Mouse (Mus musculus): ENCODE measurements around the gene Wfdc2. TPM values are rescaled to one million over a fixed set of nuclear protein-coding genes. Genes with fewer than 3 reads are reported as not detected.
A peak's percentile ranks its signal among the peaks of the same experiment; 100 is the strongest.
"Not testable (repeated sequence)": the region's sequence is repeated elsewhere in the genome, so short reads cannot be mapped to it uniquely, and the experiment has no call there.

The Wfdc2 gene
- polyA plus RNA-seq, 1 experiment = 0.87 TPM

DNA sequence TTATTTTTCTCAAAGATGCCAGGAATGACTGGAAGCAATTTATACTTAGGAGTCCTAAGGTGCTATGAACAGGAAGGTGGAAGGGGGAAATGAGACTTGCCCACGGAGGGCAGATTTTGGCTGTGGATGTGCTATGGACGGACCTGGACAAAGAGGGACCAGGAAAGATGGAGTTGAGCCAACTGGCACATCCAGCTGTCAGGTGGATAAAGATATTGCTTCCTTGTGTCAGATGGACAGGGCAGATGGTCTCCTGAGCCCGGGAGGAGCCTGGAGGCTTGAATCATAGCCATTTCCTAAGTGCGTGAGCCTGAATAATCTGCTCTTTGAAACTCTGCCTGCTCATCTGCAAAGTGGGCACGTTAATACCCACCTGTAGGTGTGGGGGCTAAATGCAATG, 2.1 kb downstream of the Wfdc2 start:
- H3K27ac ChIP-seq (ENCODE audit: insufficient read depth, low read length) = no peak overlapping the region
- no peak for DNase-seq
- H3K4me1 ChIP-seq (ENCODE audit: control insufficient read depth, insufficient read depth, low read length) = no peaks in the 10 kb centered on the region; the same call in 1 of the 2 replicates
- no peak overlapping the region for H3K4me3 ChIP-seq (replicated peaks; ENCODE audit: insufficient read depth, low read depth, low read length)
- TF ChIP-seq POLR2A (IDR thresholded peaks at IDR 0.05; ENCODE audit: borderline replicate concordance, insufficient read depth, low read length) (no peak), CTCF (IDR thresholded peaks at IDR 0.05; ENCODE audit: borderline replicate concordance, insufficient read depth, low read depth, low read length) (no peak)
- H3K27me3 ChIP-seq (ENCODE audit: control insufficient read depth, insufficient read depth, low read length) = peaks cover 4% of the 10 kb centered on the region; the same call in 1 of the 2 replicates
- WGBS = 14% methylated on average over 5 of the region's 5 CpGs

DNA sequence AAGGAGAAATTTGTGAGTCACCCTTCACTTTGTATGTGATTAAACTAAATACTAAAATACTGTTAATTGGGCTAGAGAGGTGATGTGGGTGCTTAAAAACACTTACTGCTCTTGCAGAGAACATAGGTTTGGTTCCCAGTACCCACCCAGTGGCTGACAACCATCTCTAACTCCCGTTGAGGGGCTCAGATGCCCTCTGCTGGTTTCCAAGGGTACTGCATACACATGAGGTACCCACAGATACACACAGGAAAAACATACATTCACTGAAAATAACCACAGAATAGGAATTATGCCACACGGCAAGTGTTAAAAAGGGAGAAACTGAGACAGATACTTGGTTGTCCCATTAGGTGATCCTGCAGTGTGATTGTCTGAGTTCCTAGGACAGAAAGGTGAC, 4.8 kb downstream of the Wfdc2 start:
- WGBS = 84% methylated on average over 2 of the region's 2 CpGs
- H3K4me1 ChIP-seq (ENCODE audit: control insufficient read depth, insufficient read depth, low read length) = no peaks in the 10 kb centered on the region; the same call in 1 of the 2 replicates
- H3K27ac ChIP-seq (ENCODE audit: insufficient read depth, low read length) = no peak overlapping the region
- TF ChIP-seq CTCF (IDR thresholded peaks at IDR 0.05; ENCODE audit: borderline replicate concordance, insufficient read depth, low read depth, low read length) = no peak
- no peak for TF ChIP-seq POLR2A (IDR thresholded peaks at IDR 0.05; ENCODE audit: borderline replicate concordance, insufficient read depth, low read length)
- no peak overlapping the region for H3K4me3 ChIP-seq (replicated peaks; ENCODE audit: insufficient read depth, low read depth, low read length)
- peaks cover 4% of the 10 kb centered on the region; the same call in 1 of the 2 replicates for H3K27me3 ChIP-seq (ENCODE audit: control insufficient read depth, insufficient read depth, low read length)
- no peak for DNase-seq

DNA sequence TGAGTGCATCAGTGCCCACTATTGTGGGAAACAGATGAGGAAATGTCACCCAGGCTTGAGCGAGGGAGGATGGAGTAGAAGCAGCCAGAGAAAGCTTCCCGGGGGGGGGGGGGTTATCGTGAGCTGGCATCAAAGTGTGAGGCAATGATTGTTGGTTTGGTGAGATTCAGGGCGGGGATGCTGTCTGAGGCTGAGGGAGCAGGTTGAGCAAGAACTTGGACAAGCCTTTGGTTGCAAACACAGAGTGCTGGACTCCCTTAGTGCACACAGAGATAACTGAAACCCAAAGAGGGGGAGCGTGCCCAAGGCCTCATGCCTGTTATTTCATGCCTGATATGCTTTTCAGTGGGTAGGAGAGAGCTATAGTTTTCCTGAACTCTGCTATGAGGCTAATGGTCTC, 5.2 kb downstream of the Wfdc2 start:
- TF ChIP-seq POLR2A (IDR thresholded peaks at IDR 0.05; ENCODE audit: borderline replicate concordance, insufficient read depth, low read length) (no peak), CTCF (IDR thresholded peaks at IDR 0.05; ENCODE audit: borderline replicate concordance, insufficient read depth, low read depth, low read length) (no peak)
- no peaks in the 10 kb centered on the region; the same call in 1 of the 2 replicates for H3K4me1 ChIP-seq (ENCODE audit: control insufficient read depth, insufficient read depth, low read length)
- 88% methylated on average over 5 of the region's 5 CpGs for WGBS
- DNase-seq = no peak
- H3K27me3 ChIP-seq (ENCODE audit: control insufficient read depth, insufficient read depth, low read length) = peaks cover 4% of the 10 kb centered on the region; the same call in 1 of the 2 replicates
- H3K4me3 ChIP-seq (replicated peaks; ENCODE audit: insufficient read depth, low read depth, low read length) = no peak overlapping the region
- no peak overlapping the region for H3K27ac ChIP-seq (ENCODE audit: insufficient read depth, low read length)

DNA sequence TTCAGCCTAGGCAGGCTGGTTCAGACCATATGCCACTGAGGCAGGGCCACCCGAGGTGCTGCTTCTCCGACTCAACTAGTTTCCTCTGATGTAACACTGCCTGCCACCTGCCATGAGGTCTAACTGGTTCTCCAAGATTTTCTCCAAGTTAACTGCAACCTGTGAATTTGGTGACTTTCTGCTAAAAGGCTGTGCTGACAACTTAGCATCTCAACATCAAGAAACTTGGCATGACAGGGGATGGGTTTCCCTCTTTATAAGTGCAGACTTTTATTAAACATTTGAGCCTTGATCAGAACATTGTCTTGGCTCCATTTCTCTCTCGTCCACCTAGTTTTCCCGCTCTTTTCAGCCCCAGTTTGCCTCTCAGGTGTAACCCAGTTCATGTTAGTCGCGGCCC, 11.1 kb downstream of the Wfdc2 start, which contains the start of gene Spint3:
TSS of gene Spint3 (minus strand) at position 101 of the 400 bp plus-strand sequence.
- DNase-seq; H3K27ac ChIP-seq (ENCODE audit: insufficient read depth, low read length); H3K27me3 ChIP-seq (ENCODE audit: control insufficient read depth, insufficient read depth, low read length); H3K4me1 ChIP-seq (ENCODE audit: control insufficient read depth, insufficient read depth, low read length); H3K4me3 ChIP-seq (replicated peaks; ENCODE audit: insufficient read depth, low read depth, low read length): not testable (repeated sequence)
- 73% methylated on average over 6 of the region's 6 CpGs for WGBS

DNA sequence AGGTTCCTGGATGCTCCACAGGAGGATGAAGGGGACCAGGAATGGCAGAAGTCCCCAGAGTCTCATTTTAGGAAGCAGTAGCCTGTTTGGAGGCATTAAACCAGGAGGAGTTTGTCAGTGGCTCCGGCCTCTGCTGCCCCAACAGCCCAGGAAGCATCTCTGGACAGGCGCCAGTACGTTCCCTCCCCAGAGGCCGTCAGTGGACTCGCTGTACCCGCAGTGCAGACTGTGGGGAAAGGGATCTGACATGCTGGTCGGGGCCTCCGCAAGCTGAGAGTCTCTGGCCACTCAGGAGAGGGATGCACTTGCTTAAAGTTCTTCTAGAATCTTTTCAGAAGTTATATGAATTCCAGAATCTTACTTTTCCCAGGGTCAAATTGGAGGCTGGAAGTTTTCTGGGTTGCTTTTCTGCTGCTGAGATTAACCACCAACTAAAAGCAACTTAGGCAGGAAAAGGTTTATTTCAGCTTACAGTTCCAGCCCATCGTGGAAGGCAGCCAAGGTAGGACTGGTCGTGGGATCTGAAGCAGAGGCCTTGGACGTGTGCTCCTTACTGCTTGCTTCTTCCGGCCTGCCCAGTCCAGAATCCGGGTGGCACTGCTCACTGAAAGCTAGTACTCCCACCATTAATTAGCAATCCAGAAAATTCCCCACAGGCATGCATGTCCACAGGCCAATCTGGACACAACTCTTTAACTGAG, 23.0 kb downstream of the Wfdc2 start, which contains the start of gene Wfdc6a:
TSS of gene Wfdc6a (minus strand) at position 423 of the 701 bp plus-strand sequence.
- not testable (repeated sequence) for DNase-seq; H3K4me3 ChIP-seq (replicated peaks; ENCODE audit: insufficient read depth, low read depth, low read length); H3K27me3 ChIP-seq (ENCODE audit: control insufficient read depth, insufficient read depth, low read length); H3K27ac ChIP-seq (ENCODE audit: insufficient read depth, low read length); H3K4me1 ChIP-seq (ENCODE audit: control insufficient read depth, insufficient read depth, low read length)
- 19% methylated on average over 13 of the region's 13 CpGs for WGBS

DNA sequence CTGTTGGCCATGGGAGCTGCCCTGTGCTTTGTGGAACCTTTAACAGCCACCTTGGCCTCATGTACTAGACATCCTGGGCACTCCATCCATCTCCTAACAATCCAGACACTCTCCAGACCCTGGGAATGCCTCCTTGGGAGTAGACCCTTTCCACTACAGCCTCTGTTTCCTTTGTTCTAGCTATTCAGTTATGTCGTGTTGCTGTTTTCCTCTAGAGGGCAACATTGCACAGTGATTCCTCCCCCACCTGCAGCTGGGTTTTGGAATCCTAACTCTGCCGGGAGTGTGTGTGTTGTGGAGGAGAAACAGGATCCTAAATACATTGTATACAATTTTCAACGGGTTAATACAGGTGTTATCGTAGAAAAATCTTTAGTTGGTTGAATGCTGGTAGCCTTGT, 29.8 kb downstream of the Wfdc2 start:
- no peak overlapping the region for H3K4me3 ChIP-seq (replicated peaks; ENCODE audit: insufficient read depth, low read depth, low read length)
- TF ChIP-seq POLR2A (IDR thresholded peaks at IDR 0.05; ENCODE audit: borderline replicate concordance, insufficient read depth, low read length) = no peak
- TF ChIP-seq CTCF (IDR thresholded peaks at IDR 0.05; ENCODE audit: borderline replicate concordance, insufficient read depth, low read depth, low read length) = peak; percentile 60; the same call in 1 of the 2 replicates
- DNase-seq = no peak
- H3K27ac ChIP-seq (ENCODE audit: insufficient read depth, low read length) = no peak overlapping the region
- WGBS = 4% methylated on average over 4 of the region's 4 CpGs
- H3K4me1 ChIP-seq (ENCODE audit: control insufficient read depth, insufficient read depth, low read length) = no peaks in the 10 kb centered on the region
- H3K27me3 ChIP-seq (ENCODE audit: control insufficient read depth, insufficient read depth, low read length) = no peaks in the 10 kb centered on the region; the same call in 1 of the 2 replicates

DNA sequence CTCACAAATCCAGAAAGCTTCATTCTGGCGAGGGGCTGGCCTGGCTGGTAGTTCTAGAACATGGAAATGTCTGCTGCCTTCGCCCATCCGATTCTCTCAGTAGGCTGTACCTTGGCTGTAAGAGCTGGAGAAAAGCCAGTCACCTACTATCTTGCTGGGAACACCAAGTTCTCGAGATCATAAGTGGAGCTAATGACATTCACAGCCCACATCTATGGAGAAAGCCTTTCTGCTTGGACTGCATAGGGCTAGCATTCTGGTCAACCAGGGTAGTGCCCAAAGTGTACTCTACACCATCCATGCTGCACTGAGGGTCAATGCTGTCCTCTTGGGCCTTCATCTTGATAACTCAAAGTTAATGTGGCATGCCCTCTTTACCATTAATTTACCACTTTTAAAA, 31.3 kb downstream of the Wfdc2 start, which contains the start of gene Eppin:
TSS of gene Eppin (minus strand) at position 101 of the 400 bp plus-strand sequence.
- no peaks in the 10 kb centered on the region; the same call in 1 of the 2 replicates for H3K27me3 ChIP-seq (ENCODE audit: control insufficient read depth, insufficient read depth, low read length)
- no peak for DNase-seq
- H3K27ac ChIP-seq (ENCODE audit: insufficient read depth, low read length) = no peak within 1 kb of the TSS
- TF ChIP-seq CTCF (IDR thresholded peaks at IDR 0.05; ENCODE audit: borderline replicate concordance, insufficient read depth, low read depth, low read length) (no peak), POLR2A (IDR thresholded peaks at IDR 0.05; ENCODE audit: borderline replicate concordance, insufficient read depth, low read length) (no peak)
- no peak within 1 kb of the TSS for H3K4me3 ChIP-seq (replicated peaks; ENCODE audit: insufficient read depth, low read depth, low read length)
- 58% methylated on average over 4 of the region's 4 CpGs for WGBS
- H3K4me1 ChIP-seq (ENCODE audit: control insufficient read depth, insufficient read depth, low read length) = no peaks in the 10 kb centered on the region

DNA sequence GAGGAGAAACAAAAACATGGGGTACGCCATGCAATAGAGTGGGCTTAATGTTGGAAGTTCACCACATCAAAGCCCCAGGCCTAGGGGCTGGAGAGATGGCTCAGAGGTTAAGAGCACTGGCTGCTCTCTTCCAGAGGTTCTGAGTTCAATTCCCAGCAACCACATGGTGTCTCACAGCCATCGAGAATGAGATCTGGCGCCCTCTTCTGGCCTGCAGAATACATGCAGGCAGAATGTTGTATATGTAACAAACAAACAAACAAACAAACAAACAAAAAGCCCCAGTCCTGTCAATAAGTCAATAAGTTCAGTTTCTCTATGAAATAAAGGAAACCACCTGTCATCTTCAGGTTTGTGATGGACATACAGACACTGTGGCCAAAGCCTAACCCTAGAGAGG, 38.0 kb downstream of the Wfdc2 start:
- no peak overlapping the region for H3K27ac ChIP-seq (ENCODE audit: insufficient read depth, low read length)
- H3K27me3 ChIP-seq (ENCODE audit: control insufficient read depth, insufficient read depth, low read length) = no peaks in the 10 kb centered on the region
- 69% methylated on average over 3 of the region's 3 CpGs for WGBS
- H3K4me1 ChIP-seq (ENCODE audit: control insufficient read depth, insufficient read depth, low read length) = no peaks in the 10 kb centered on the region
- no peak overlapping the region for H3K4me3 ChIP-seq (replicated peaks; ENCODE audit: insufficient read depth, low read depth, low read length)
- TF ChIP-seq POLR2A (IDR thresholded peaks at IDR 0.05; ENCODE audit: borderline replicate concordance, insufficient read depth, low read length) = no peak
- DNase-seq = no peak
